Mouse (Mus musculus) thymus, adult 2 months (tissue): ENCODE data around the gene Accs.

ENCODE experiments used
- CTCF ChIP-seq: fragments of 200-500 bp; IDR thresholded peaks from 2 replicates; pipeline ENCODE4 v1.5.1; 2012; ENCODE audit warnings: mild to moderate bottlenecking, control low read depth, low read length, moderate library complexity, borderline replicate concordance; ENCODE audit not compliant: control insufficient read depth, poor library complexity, insufficient read depth; ENCODE audit errors: extremely low read depth
- POLR2A ChIP-seq: fragments of 200-500 bp; IDR thresholded peaks from 2 replicates; pipeline ENCODE4 v1.6.1; 2012; ENCODE audit warnings: mild to moderate bottlenecking, low read length, control low read depth, moderate library complexity; ENCODE audit not compliant: control insufficient read depth, poor library complexity, insufficient read depth; ENCODE audit errors: extremely low read depth

DNA sequence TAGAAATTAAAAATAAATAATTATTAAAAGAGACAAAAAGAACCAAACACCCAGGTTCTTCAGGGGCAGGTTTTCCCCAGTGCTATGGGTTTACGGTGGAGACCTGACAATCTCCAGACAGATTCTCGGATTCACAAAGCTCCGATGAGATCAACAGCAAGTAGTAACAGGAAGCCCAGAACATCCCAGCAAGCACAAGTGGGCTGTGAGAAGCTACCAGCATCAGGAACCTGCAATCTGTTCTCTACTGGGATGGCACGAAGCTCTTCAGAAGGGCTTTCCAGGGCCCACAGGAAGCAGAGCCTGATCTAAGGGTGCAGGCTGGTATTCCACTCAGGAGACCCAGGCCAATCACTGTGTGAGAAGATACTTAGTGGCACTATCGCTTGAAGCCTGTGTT, 61.2 kb downstream of the Accs start:
- no peak for TF ChIP-seq POLR2A
- no peak for TF ChIP-seq CTCF
